Mouse (Mus musculus): Measurements from ENCODE around the gene 4932438H23Rik. TPM values are rescaled to one million over a fixed set of nuclear protein-coding genes. Genes with fewer than 3 reads are reported as not detected.

Gene 4932438H23Rik
- polyA plus RNA-seq, 1 experiment = 0.01 TPM

GRCm38 (mm10) chr16:91029161-91029743, 65.7 kb downstream of the 4932438H23Rik start:
- H3ac ChIP-seq (ENCODE audit: control insufficient read depth, insufficient read length) = no peak overlapping the region
- H3K4me2 ChIP-seq (ENCODE audit: low read depth) = no peak overlapping the region
- H3K79me2 ChIP-seq (ENCODE audit: control insufficient read depth, insufficient read depth) = no peaks in the 10 kb centered on the region
- H3K27me3 ChIP-seq (ENCODE audit: control insufficient read depth, insufficient read depth, insufficient read length) = no peaks in the 10 kb centered on the region
- H3K4me3 ChIP-seq = no peak overlapping the region
- H3K36me3 ChIP-seq (ENCODE audit: control insufficient read depth, insufficient read depth) = peaks cover 73% of the 10 kb centered on the region
- no peak for TF ChIP-seq POLR2AphosphoS2 (IDR thresholded peaks at IDR 0.05; ENCODE audit: insufficient read length, low read depth)
- no peak for TF ChIP-seq TCF3 (IDR thresholded peaks at IDR 0.05; ENCODE audit: insufficient read length, low read depth)
- no peak for TF ChIP-seq TCF12 (IDR thresholded peaks at IDR 0.05; ENCODE audit: insufficient read depth, poor library complexity, severe bottlenecking)
- TF ChIP-seq REST (IDR thresholded peaks at IDR 0.05; ENCODE audit: insufficient read depth, insufficient read length) = no peak

- no peaks in the 10 kb centered on the region for H3K79me2 ChIP-seq (ENCODE audit: control insufficient read depth, insufficient read depth)
- TF ChIP-seq POLR2AphosphoS2 (IDR thresholded peaks at IDR 0.05; ENCODE audit: insufficient read length, low read depth) (no peak), POLR2A (IDR thresholded peaks at IDR 0.05; ENCODE audit: insufficient read length, low read depth) (no peak), REST (IDR thresholded peaks at IDR 0.05; ENCODE audit: insufficient read depth, insufficient read length) (no peak), E2F4 (IDR thresholded peaks at IDR 0.05; ENCODE audit: insufficient read depth) (no peak), MYOG (IDR thresholded peaks at IDR 0.05; ENCODE audit: control insufficient read depth in 1 of 3, insufficient read depth in 1 of 3, insufficient read length in 2 of 3, low read depth in 2 of 3) (no peak), TCF3 (IDR thresholded peaks at IDR 0.05; ENCODE audit: insufficient read length, low read depth) (no peak), MYOD1 (IDR thresholded peaks at IDR 0.05; ENCODE audit: control insufficient read depth in 1 of 3, insufficient read length in 2 of 3, low read depth in 2 of 3) (no peak), SRF (IDR thresholded peaks at IDR 0.05; ENCODE audit: control insufficient read depth, insufficient read length, low read depth) (no peak), MAX (IDR thresholded peaks at IDR 0.05; ENCODE audit: low read depth) (no peak), CEBPB (IDR thresholded peaks at IDR 0.05; ENCODE audit: insufficient read depth, poor library complexity, severe bottlenecking) (no peak), TCF12 (IDR thresholded peaks at IDR 0.05; ENCODE audit: insufficient read depth, poor library complexity, severe bottlenecking) (no peak), USF1 (IDR thresholded peaks at IDR 0.05; ENCODE audit: low read depth) (no peak)
- no peak overlapping the region for H3K4me3 ChIP-seq
- peaks cover 73% of the 10 kb centered on the region for H3K36me3 ChIP-seq (ENCODE audit: control insufficient read depth, insufficient read depth)
- no peak overlapping the region for H3K4me2 ChIP-seq (ENCODE audit: low read depth)
- H3ac ChIP-seq (ENCODE audit: control insufficient read depth, insufficient read length) = no peak overlapping the region
- H3K27me3 ChIP-seq (ENCODE audit: control insufficient read depth, insufficient read depth, insufficient read length) = no peaks in the 10 kb centered on the region
These were observed 68.6 kb downstream of the 4932438H23Rik start for GRCm38 (mm10) chr16:91026290-91026689.

- no peaks in the 10 kb centered on the region for H3K79me2 ChIP-seq (ENCODE audit: control insufficient read depth, insufficient read depth)
- H3ac ChIP-seq (ENCODE audit: control insufficient read depth, insufficient read length) = no peak overlapping the region
- H3K4me3 ChIP-seq = no peak overlapping the region
- peaks cover 75% of the 10 kb centered on the region for H3K36me3 ChIP-seq (ENCODE audit: control insufficient read depth, insufficient read depth)
- no peak overlapping the region for H3K4me2 ChIP-seq (ENCODE audit: low read depth)
- no peak for TF ChIP-seq MAX (IDR thresholded peaks at IDR 0.05; ENCODE audit: low read depth)
- no peak for TF ChIP-seq POLR2A (IDR thresholded peaks at IDR 0.05; ENCODE audit: insufficient read length, low read depth)
- TF ChIP-seq MYOD1 (IDR thresholded peaks at IDR 0.05; ENCODE audit: control insufficient read depth in 1 of 3, insufficient read length in 2 of 3, low read depth in 2 of 3) = no peak
- TF ChIP-seq USF1 (IDR thresholded peaks at IDR 0.05; ENCODE audit: low read depth) = no peak
- no peak for TF ChIP-seq SRF (IDR thresholded peaks at IDR 0.05; ENCODE audit: control insufficient read depth, insufficient read length, low read depth)
- no peak for TF ChIP-seq TCF12 (IDR thresholded peaks at IDR 0.05; ENCODE audit: insufficient read depth, poor library complexity, severe bottlenecking)
- TF ChIP-seq TCF3 (IDR thresholded peaks at IDR 0.05; ENCODE audit: insufficient read length, low read depth) = no peak
- TF ChIP-seq CEBPB (IDR thresholded peaks at IDR 0.05; ENCODE audit: insufficient read depth, poor library complexity, severe bottlenecking) = no peak
- no peak for TF ChIP-seq REST (IDR thresholded peaks at IDR 0.05; ENCODE audit: insufficient read depth, insufficient read length)
- TF ChIP-seq MYOG (IDR thresholded peaks at IDR 0.05; ENCODE audit: control insufficient read depth in 1 of 3, insufficient read depth in 1 of 3, insufficient read length in 2 of 3, low read depth in 2 of 3) = no peak
- no peak for TF ChIP-seq E2F4 (IDR thresholded peaks at IDR 0.05; ENCODE audit: insufficient read depth)
- no peak for TF ChIP-seq POLR2AphosphoS2 (IDR thresholded peaks at IDR 0.05; ENCODE audit: insufficient read length, low read depth)
- H3K27me3 ChIP-seq (ENCODE audit: control insufficient read depth, insufficient read depth, insufficient read length) = no peaks in the 10 kb centered on the region
These were observed 71.5 kb downstream of the 4932438H23Rik start for GRCm38 (mm10) chr16:91023384-91023783.

GRCm38 (mm10) chr16:91020842-91021483, 74.0 kb downstream of the 4932438H23Rik start:
- TF ChIP-seq CEBPB (IDR thresholded peaks at IDR 0.05; ENCODE audit: insufficient read depth, poor library complexity, severe bottlenecking) = no peak
- no peak for TF ChIP-seq TCF12 (IDR thresholded peaks at IDR 0.05; ENCODE audit: insufficient read depth, poor library complexity, severe bottlenecking)
- no peak for TF ChIP-seq REST (IDR thresholded peaks at IDR 0.05; ENCODE audit: insufficient read depth, insufficient read length)
- TF ChIP-seq MAX (IDR thresholded peaks at IDR 0.05; ENCODE audit: low read depth) = no peak
- no peak for TF ChIP-seq POLR2AphosphoS2 (IDR thresholded peaks at IDR 0.05; ENCODE audit: insufficient read length, low read depth)
- TF ChIP-seq MYOG (IDR thresholded peaks at IDR 0.05; ENCODE audit: control insufficient read depth in 1 of 3, insufficient read depth in 1 of 3, insufficient read length in 2 of 3, low read depth in 2 of 3) = no peak
- no peak for TF ChIP-seq USF1 (IDR thresholded peaks at IDR 0.05; ENCODE audit: low read depth)
- TF ChIP-seq POLR2A (IDR thresholded peaks at IDR 0.05; ENCODE audit: insufficient read length, low read depth) = no peak
- no peak for TF ChIP-seq TCF3 (IDR thresholded peaks at IDR 0.05; ENCODE audit: insufficient read length, low read depth)
- no peak for TF ChIP-seq E2F4 (IDR thresholded peaks at IDR 0.05; ENCODE audit: insufficient read depth)
- TF ChIP-seq SRF (IDR thresholded peaks at IDR 0.05; ENCODE audit: control insufficient read depth, insufficient read length, low read depth) = no peak
- TF ChIP-seq MYOD1 (IDR thresholded peaks at IDR 0.05; ENCODE audit: control insufficient read depth in 1 of 3, insufficient read length in 2 of 3, low read depth in 2 of 3) = no peak
- Histone ChIP-seq H3K4me2 (ENCODE audit: low read depth) (no peak overlapping the region), H3K79me2 (ENCODE audit: control insufficient read depth, insufficient read depth) (no peaks in the 10 kb centered on the region), H3K4me3 (no peak overlapping the region), H3K27me3 (ENCODE audit: control insufficient read depth, insufficient read depth, insufficient read length) (no peaks in the 10 kb centered on the region), H3K36me3 (ENCODE audit: control insufficient read depth, insufficient read depth) (peaks cover 74% of the 10 kb centered on the region), H3ac (ENCODE audit: control insufficient read depth, insufficient read length) (no peak overlapping the region)

Measured in myocyte (in vitro differentiated cells).